Mouse (Mus musculus) c-Kit-positive CD71-positive TER-119-positive erythroid progenitor cells, embryonic 14.5 days (primary cell): ENCODE results near the gene Cdr2l.
A peak's percentile ranks its signal among the peaks of the same experiment; 100 is the strongest.

Experiments
- DNase-seq: peaks from one replicate; pipeline ENCODE4 v3.0.0-alpha.2; 2013; ENCODE audit warnings: low spot score

The Cdr2l gene

DNA sequence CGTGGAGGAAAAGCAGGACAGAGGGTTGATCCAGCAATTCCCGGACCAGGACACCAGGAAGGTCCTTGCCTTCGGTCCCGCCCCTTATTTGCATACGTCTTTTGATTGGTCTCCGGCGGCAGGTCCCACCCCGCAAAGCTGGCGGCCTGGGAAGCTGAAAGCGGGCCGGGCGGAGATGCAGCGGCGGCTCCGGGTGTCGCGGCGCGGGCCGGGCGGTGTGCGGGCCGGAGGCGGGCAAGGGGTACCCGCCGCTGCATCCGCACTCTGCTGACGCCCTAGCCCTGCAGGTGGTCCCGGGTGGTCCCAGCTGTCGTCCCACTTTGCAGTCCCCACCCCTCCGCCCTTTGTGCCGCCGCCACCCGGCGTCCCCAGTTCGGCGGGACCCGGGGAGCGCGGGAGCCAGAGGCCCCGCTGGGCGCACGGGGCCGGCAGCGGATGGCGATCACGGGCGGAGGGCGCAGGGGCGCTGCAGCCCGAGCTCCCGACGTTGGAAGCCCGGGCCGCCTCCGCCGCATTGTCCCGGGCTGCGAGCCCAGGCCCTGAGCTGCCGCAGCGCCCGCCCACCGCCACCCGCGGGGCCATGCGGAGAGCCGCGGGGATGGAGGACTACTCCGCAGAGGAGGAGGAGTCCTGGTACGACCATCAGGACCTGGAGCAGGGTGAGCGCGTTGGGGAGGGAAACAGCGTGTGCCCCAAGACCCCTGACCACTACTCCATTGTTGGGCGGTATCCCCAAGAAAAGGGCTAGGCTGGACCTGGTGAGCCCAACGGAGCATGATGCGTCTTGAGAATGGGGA, at the start of gene Cdr2l:
Gene Cdr2l (plus strand): TSS at position 174 of the 797 bp plus-strand sequence.
- no peak for DNase-seq

DNA sequence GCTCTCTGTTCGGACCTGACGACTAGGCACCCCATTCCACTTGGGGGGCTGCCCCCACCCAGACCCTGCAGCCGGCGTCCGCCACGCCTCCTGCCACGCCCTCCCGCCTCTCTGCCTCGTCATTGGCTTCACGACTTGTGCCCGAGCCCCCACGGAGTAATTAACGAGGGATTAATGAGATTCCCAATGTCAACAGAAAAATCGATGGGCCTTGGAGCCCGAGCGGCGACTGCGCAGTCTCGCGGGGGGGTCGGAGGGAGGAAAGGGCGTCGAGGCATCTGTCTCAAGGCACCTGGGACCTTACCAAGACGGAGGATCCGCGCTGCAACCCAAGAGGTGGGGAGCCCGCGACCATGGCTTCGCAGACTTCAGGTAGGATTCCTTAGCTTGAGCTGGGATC, 47.2 kb upstream of the Cdr2l start, which contains the start of gene Otop3:
Gene Otop3 (plus strand): TSS at position 201 of the 400 bp plus-strand sequence.
- no peak for DNase-seq

DNA sequence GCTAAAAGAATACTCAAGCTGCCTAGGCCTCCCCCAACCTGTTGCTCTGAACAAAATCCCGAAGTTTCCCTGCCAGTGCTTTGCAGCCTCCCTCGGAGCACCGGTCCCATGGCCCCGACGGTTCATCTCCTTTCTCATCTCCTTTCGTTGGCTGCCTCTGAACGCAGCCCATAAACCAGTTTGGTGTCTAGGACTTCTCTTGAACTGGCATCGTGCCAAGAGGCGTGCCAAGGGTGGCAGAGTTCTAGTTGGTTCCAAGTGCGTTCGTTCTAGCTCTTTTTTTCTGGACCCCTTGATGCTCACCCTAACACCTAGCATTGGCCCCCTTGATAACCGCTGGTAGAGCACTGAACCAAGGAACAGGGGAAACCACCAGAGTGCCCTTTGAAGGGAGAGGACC, 46.5 kb upstream of the Cdr2l start:
- no peak for DNase-seq

DNA sequence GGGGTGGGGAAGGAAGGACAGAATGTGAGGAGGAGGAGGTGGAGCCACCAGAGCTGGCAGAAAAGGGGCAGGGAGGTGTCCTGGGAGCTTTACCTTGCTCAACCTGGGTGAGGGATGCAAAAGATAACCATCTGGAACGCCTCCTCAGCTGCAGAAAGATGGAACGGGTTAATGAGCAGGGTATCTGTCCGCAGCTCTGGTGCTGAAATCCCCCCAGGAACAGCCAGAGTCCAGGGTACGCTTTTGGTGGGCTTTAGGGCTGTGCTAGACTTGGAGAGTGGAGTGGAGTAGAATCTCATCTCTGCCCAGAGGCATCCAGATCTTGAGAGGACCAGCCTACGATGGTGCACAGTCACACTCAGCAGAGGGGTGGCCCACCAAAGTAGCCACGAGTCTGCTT, 45.6 kb upstream of the Cdr2l start:
- DNase-seq = no peak

DNA sequence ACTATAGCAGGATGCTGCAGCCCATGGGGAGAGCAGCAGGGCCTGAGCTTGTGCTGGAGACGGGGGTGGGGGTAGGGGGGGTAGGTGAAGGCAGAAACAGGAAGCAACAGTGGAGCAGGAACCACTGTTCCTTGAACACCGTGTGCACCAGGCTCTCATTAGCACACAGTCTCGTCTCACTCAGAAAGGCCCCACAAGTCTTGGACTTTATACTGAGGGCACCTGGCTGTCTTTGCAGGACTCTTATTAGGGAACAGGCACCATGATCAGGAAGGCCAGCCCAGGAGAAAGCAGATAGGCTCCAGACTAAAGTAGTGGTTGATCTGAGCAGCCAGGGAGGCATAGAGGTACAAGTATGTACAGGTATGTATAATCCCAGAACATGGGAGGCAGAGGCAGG, 44.4 kb upstream of the Cdr2l start:
- no peak for DNase-seq

DNA sequence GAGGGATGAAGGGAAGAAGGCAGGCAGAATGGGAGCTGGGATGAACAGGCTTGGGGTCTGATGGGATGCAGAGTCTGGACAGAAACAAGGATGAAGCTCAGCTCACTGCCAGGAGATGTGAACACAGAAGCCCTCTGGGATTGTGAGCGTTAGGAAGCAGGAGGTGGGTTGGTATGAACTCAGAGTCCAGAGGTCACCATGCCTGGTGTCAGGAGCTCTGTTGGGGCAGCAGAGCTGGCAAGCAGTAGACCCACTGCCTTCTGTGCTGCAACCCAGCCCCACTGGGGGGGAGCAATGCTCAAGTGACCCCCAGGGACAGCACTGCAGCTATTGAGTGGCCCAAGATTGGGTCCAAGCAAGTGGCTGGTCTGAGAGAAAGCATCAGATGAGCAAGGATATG, 43.9 kb upstream of the Cdr2l start:
- DNase-seq = no peak

DNA sequence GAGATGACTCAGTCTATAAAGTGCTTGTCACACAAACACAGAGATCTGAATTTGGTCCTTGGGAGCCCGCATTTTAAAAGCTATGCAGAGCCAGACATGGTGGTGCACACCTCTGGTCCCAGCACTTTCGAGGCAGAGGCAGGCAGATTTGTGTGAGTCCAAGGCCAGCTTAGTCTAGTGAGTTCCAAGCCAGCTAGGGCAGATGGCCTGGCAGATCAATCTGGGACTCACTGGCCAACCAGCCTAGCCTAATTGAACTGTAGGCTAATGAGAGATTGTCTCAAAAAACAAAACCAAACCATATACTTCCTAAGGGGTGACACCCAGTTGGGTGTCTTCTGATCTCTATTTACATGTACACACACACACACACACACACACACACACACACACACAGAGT, 40.5 kb upstream of the Cdr2l start:
- DNase-seq = no peak

DNA sequence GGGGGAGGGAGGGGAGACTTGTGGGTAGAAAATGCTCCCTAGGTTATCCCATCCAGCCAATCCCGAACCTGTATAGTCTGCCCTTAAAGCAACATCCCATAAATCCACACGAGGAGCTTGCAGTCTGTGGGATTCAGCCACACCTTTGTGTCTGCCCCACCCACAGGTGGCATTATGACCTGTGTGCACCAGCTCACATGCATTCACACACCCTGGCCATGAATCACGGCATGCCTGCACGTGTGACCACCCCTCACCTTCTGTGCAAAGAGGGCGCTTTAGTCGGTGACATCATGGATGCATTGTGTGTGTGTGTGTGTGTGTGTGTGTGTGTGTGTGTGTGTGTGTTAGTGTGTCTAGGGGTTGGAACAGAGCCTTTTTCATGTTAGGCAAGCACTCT, 39.9 kb upstream of the Cdr2l start:
- no peak for DNase-seq

DNA sequence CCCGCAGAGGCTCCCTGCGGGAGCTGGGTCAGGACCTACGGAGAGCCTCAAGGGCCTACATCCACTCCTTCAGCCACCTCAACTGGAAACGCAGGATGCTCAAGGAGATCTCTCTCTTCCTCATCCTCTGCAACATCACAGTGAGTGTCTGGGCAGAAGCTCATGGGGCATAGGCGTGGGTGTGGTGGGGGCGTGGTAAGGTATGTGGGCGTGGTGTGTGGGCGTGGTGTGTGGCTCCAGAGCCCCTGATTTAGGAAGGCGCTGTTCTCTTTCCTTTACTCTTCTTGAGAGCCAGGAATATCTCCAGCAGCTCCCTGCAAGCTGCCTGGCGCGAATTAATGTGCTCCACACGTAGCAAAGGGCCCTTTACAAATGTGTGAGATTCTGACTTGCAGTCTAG, 36.7 kb upstream of the Cdr2l start:
- no peak for DNase-seq

DNA sequence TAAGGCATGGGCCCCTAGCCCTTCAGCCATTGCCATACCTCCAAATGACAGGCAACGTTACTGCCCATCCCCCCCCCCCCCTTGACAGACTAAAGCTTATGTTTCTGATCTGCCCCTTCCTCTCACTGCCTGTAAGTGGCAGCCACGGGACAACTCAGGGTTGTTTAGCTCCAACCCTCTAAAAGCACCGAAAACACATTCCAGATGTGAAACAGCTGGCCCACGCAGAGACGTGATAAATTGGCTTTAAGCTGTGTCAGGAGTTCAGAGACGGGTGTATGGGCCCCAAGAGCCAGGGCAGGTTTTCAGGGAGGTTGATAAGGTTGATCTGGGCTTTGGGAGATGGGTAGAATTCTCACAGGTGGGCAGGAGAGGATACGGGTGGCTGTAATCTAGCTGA, 36.2 kb upstream of the Cdr2l start:
- no peak for DNase-seq

DNA sequence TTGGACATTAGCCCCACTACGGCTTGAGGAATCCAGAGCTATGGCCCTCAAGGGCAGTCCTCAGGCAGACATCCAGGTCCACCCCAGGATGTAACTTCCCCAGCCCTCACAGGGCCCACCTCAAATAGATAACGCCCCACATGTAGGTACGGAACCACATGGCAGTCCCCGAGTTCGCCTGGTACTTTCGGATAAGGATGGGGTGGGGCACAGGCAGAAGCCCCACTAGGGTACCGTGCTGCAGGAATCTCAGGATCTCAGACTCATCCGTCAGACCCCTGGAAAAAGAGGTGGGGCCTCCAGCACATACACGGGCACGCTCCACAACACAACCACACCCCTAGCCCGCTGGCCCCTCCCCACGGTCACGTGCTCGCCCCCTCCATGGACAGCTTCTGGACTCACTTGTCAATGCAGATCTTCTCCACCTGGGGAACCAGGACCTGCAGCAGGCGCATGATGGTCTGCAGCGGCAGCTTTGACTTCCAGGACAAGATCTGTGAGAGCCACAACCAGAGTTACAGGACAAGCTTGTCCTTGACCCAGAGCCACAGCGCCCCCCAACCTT, 33.0 kb upstream of the Cdr2l start:
- DNase-seq = peak; percentile 13

DNA sequence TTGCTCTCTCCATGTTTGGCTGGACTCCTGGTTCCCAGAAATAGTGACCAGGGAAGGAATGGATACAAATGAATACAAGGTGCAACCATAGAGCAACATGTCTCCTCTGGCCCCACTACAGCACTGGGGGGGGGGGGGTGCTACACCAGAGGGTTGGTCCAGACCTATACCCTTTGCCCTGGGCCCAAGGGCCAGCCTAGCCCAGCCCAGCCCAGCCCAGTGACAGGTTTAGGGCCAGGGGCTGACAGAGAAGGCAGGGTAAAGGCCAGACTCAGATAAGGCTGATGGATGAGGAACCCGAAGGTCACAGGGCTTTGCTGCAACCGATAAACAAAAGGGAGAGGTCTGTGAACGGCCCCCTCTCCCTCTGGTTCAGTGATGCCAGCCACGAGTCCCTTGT, 31.7 kb upstream of the Cdr2l start:
- no peak for DNase-seq

DNA sequence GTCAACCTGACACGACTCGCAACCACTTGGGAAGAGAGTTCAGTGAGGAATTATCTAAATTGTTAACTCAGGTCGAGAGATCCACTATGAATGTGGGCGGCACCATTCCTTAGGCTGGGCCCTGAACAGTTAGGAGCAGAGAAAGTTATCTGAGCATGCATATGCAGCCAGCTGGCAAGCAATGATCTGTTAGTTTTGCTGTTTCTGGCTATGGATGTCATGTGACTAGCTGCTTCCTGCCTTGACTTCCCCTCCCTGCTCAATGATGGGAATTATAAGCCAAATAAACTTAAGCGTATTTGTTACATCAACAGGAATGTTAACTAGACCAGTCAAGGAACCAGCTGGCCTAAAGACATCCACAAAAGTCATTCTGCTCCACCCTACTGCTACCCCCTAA, 28.3 kb upstream of the Cdr2l start:
- no peak for DNase-seq

DNA sequence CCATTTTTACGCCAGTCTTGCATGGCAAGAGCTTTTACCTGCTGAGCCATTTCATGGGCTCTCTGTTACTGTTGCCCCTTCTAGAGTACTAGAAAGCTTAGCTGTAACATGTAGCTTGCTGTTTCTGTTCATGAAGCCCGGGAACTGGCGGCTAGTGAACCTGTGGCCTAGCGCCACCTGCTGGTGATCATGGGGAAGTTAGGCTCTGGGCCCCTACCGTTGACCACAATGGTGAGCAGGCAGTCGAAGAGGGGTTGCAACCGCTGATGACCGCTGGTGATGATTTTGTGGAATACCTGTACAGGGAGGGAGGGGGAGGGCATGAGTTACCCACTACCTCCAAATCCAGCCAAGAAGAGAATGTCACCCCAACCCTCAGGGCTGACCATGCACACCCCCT, 27.5 kb upstream of the Cdr2l start:
- peak; percentile 68 for DNase-seq

DNA sequence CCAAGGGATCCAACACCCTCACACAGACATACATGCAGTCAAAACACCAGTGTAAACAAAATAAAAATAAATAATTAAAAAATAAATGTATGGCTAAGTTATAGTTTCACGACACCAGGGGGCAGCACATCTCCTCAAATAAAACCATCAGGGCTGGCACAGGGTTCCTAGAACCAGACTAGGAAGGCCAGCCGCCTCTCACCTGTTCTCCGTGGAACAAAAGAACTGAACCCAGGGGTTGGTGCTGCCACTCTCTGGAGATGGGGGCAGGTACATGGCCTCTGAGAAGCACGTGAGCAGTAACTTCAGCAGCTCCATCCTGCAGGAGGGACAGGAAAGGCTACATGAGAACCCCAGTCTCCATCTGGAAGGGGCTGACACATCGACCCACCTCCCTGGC, 23.2 kb upstream of the Cdr2l start:
- peak; percentile 55 for DNase-seq

DNA sequence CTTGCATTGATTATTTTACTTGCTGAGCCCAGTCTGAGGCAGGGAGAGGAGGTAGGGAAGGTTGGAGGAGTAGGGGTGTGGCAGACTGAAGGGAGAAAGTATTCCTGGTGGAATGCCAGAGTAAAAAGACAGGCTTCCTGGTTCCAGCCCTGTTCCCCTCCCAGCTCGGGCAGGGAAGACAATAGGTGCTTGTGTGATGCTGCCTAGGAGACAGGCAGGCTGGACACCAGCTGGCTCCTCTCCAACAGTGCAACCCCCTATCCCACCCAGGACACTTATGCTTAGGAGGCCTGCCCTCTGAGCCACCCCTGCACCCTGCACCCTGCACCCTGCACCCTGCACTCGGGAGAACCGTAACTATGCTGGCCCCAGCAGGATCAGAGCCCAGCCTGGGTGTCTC, 22.4 kb upstream of the Cdr2l start:
- no peak for DNase-seq

DNA sequence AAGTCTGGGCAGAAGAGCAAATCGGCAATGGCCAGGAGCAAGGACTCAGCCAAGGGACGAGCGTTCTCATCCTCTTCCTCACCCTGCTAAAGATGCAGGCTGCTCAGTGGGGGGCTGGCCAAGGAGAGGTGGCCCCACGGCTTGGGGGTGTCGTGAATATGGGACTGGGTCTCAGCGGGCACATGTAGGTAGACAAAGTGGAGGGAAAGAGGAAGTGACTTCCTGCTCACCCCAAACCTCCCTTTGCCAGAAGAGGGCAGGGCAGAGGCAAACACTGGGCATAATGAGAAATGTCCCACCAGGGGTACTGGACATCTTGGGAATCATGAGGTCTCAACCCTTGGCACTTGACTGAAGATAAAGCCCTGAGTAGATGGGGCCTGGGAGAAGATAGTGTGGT, 22.0 kb upstream of the Cdr2l start:
- no peak for DNase-seq

DNA sequence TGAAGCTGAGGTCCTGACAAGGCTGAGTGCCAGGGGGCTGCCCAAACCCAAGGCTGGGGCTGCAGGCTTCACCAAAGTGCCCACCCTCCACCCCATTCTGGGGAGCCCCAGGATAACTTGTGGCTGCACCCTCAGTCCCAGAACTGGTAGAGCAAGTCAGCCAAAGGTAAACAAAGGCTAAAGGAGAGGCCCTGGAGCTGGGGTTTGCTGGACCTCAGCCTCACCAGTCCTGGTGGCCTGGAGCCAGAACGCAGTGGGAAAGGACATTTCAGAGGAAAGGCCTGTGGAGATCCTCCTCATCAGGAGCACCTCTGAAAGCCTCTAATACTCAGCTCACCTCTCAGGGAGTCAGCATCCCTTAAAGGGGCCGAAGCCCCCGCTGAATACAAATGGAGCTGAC, 17.6 kb upstream of the Cdr2l start:
- no peak for DNase-seq

DNA sequence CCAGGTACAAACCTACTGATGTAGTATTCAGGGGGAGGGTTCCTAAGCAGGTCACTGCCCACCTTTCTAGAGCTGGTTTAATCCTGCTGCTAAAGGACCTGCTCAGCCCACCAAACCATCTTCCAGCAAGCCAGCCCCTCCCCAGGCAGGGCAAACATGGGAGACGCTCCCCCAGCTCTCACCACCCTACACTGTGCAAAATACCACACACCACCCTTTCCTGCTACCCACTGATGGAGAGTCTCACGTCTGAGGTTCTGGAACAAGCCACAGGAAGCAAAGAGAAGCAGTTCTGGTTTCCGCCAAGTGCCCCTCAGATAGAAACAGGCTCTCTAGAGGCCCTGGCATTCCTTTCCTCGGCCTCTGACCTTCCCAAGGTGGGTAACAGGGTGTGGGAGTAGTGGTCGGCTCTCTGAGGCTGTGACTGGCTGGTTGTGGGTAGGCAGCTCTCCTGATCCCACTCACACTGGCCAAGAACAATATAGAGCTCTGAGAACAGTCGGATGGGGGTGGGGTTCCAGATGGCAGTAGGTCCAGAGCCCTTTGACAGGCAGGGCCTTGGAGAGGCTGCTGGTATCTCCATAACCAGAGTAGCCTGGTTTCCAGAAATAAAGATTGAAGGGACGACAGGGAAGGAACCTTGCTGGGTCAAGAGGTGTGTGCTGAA, 15.5 kb upstream of the Cdr2l start:
- no peak for DNase-seq

DNA sequence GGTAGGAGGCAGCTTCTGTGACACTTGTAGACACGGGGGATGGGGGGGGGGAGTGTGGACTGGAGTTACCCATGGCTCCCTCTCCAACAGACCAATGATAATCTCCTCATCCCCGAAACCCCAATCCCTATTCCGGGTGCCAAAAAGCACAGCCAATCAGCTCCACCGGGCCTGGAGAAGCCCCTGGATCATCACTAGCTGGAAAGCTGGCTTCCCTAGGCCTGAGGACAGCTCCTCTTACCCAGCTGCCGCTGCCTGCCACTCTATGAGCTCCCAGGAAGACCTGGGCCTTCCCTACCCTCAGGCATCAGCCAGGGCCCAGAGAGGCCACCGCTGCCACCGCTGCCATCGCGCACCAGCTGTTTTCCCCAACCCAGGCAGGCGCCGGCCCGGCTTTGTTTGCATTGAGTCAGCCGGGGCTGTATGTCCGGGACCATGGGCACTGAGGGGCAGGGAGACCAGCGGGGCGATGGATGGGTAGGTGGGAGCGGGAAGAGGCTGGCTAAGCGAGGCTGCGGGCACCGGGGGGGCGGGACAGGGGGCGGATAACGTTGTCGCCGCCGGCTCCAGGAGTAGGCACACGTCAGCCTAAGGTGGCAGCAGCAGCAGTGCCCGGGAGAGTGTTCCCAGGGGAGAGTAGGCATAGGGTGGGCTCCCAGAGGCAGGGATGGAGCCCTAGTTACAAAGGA, 14.9 kb upstream of the Cdr2l start:
- DNase-seq = no peak

DNA sequence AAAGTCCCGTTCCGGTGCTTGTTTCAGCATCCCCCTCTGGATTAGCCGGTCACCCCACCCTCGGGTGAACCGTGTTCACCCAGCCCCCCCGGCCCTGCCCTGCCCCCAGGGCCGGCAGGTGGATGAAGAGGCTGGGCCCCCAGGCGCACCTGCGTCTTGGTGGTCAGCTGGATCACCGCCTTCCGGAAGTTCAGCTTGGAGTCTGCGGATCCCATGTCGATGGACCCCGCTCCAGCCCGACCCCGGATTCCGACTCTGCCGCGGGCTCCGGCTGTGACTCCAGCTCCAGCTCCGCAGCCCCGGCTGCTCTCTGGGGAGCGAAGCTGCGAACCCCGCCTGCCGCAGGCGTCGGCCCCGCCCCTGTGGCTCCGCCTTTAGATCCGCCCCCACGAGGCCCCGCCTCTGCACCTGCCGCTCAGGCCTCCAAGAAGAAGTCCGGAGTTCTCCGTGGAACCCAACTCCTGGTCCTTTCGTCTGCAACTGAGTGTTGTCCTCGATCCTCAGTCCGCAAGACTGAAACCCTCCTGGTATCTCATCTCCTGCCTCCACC, 14.2 kb upstream of the Cdr2l start, which contains the start of gene Hid1:
Gene Hid1 (minus strand): TSS at position 362 of the 550 bp plus-strand sequence.
- DNase-seq = peak; percentile 53

DNA sequence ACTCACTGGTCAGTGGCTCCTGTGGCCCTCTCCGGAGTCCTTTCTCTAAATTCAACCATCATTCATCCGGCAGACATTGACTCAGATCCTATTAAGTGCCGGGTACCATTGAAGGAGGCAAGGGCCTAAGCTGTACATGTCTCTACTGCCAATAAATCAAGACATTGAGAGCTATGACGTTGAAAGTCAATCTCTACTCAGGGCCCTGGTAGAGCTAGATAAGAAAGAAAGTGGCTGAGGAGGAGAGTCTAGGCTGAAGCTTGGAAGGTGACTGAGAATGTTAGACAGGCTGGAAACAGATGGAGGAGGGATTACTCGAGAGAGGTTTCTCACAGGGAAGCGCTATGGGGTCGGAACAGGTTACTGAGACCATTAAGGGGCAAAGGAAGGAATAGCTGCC, 11.3 kb upstream of the Cdr2l start:
- no peak for DNase-seq
